Mouse (Mus musculus) heart, adult 18-20 months (tissue): ENCODE data around the gene Bcl11a. TPM values are rescaled to one million over a fixed set of nuclear protein-coding genes. Genes with fewer than 3 reads are reported as not detected.
A peak's percentile ranks its signal among the peaks of the same experiment; 100 is the strongest.
"Not testable (repeated sequence)": the region's sequence is repeated elsewhere in the genome, so short reads cannot be mapped to it uniquely, and the experiment has no call there.

ENCODE experiments used
- DNase-seq, 2 experiments: peaks; one replicate each; pipeline ENCODE4 v3.0.0; 2021 to 2022; ENCODE audit warnings: mixed read lengths in 1 of 2
- total RNA-seq, 2 experiments: library from RNA; stranded (reverse); gene quantifications; 2 replicates each; pipeline ENCODE4 v1.2.3; 2021

Gene Bcl11a
- total RNA-seq, 2 experiments from 2014 or later, result 2.1 to 2.6 TPM

DNA sequence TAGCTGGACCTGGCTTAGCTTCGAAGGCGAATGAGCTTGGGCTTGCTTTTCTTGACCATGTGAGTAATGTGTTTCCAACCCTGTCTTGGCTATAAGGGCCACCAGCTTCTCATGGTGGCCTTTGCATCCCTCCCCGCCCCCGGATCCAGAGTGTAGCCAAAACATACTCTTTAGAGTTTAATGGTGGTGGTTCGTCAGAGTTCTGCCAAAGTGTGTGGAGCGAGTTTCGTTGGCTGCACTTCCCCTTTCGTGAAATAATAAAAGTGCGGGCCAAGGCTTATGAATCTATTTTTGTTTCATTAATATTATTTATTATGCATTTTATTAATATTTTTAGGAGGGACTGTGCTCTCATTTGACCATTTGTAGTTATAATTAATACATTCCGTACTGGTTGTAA, 21.4 kb downstream of the Bcl11a start:
- DNase-seq, result no peak

DNA sequence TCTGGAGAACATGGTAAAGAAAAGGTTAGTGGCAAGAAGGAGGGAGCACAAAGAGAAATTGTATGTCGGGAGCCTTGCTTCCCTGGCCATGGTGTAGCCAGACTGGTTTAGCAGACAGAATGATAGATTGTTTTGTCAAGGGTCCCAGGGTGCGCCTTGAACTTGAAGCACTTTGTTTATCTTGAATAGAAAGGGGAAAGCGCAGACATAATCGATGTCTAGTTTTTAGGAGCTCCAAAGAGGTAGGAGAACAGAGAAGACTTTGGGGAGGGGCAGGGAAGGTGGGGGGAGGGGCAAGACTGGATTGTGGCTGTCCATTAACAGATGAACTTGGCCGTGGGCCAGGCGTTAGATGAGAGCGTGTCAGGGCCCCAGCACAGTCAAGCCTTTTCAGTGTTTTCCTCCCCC, 22.0 kb downstream of the Bcl11a start:
- no peak for DNase-seq

DNA sequence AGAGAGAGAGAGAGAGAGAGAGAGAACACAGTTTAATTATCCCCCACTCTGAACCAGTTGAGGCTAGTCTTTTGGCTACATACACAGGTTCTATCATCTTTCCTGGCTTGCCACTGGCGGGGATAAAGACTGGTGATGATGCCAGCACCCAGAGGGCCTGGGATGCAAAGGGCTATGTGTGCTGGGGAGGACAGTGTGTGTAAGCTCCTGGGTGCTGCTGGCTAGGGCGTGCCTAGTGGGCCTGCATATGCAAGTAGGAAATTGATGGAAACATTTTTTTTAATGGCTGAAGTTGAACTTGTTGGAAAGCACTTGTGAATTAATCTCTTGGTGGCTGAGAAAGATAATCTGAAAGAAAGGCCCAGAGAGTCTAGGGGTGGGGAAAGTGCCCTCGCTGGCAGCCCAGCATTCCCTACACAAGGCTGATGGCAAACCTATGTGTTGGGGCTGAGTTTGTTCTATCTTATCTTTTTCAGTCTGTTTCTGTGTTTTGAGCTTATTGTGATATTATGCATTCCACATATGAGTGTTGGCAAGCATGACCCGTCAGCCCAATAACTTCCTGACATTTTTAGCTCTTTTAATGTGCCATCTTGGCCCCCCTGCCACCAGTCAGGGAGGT, 22.7 kb downstream of the Bcl11a start:
- DNase-seq, result no peak

DNA sequence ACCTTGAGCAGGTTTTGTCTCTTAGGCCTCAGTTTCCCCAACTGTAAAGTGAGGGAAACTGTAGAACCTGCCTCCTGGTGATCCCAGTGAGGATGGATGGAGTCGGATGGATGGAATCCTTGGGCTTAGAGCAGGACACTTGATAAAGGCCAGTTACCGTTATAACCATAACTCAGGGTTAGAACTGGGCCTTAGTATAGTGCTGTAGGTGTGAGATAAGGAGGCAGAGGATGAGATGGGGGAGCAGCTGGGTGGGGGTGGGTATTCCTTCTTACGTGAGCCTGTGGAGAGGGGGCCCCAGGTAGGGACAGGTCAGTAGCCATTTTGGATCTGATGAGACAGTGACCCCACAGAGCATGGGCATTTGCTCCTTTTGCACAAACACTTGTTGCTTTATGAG, 23.8 kb downstream of the Bcl11a start:
- DNase-seq, result no peak

DNA sequence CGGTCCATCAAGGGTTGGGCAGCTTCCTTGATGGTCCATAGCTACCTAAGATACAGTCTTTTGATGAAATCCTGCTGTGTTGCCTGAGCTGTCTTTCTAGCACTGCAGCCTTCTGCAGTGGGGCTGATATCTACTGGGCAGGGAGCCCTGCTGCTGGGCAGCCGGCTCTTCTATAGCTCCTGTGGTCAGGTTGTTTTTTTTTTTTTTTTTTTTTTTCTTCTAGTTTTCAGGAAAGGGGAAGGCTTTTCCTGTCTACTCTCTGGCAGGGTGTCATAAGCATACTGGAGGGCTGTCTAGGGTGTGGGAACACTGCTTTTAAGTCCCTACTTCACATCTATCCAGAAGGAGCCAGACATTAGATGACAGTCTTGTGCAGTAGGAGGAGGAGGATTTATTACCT, 24.5 kb downstream of the Bcl11a start:
- no peak for DNase-seq

DNA sequence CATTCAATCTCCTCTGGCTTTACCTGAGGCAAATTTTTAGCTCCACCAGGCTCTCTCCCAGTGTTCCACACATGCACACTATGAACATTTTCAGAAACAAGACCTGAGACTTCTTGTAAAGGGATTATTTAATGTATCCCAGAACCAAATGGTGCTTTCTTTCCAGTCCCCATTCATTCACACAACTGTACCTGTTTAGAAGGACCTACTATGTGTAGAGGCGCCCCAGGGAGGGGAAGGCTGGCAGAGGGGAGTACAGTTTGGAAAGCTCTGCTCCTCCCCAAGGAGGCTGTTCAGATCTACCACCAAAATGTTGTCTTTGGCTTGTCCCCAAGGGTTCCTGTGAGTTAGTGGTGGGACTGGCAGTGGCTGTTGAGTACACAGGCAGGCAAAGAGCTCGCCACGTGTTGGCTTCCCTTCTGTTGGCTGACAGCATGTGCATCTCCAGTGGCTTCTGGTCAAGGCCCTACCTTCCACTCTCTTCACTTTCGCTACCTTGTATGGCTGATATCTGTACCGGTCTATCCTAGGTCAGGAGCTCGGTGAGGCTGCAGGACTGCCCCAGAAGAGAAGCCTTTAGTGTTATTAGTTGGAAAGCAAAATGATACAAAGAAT, 25.4 kb downstream of the Bcl11a start:
- no peak for DNase-seq

DNA sequence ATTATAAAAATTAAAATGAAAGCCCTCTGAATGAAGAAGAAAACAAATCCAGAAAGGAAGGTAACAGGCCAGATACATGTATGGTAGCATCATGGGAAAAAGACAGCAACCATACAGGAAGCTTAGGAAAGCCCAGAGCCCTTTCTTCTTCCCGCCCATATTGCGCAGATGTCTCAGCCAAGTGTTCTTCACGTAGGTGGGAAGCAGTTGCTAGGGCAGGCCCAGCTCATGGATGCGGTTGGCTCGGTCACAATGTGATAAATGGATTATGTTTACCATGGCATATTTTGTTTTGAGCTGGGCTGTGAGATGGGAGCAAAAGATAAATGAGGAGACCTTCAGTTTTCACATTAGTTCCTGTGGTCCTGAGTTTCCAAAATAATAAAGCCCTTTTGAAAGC, 29.6 kb downstream of the Bcl11a start:
- no peak for DNase-seq

DNA sequence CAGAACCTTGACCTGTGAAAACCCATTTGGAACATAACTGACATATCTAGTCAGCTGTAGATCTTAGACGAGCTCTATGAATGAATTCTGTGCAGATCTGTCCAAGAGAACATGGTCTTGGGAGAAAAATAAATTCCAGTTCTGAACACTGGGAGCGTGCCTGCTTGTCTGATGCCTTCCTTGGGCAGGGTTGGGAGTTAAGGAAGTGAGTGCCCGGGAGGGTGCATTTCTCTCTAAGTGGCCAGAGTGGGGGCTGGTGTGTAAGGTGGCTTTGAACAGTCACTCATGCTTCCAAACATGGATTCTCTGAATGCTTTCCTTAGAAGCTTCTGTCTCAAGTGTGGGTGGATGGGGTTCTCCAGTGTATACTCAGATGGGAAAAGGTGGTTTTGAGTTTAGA, 31.1 kb downstream of the Bcl11a start:
- no peak for DNase-seq

DNA sequence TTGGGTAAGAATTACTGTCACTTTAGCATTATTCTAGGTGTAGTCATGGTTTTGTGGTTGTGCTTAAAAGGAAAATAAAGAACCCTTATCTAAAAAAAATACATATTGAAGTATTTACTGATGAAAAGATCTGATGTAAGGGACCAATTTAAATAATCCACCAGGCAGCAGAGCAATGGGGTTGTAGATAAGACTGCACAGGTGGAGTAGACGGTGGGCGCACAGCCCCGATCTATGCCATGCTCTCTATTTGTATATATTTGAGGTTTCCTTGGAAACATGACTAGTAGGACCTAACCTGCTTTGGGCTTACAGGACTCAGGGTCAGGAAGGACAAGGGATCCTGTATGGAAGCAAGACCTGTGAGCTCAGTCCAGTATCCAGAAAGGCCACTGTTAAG, 31.5 kb downstream of the Bcl11a start:
- DNase-seq, result no peak

DNA sequence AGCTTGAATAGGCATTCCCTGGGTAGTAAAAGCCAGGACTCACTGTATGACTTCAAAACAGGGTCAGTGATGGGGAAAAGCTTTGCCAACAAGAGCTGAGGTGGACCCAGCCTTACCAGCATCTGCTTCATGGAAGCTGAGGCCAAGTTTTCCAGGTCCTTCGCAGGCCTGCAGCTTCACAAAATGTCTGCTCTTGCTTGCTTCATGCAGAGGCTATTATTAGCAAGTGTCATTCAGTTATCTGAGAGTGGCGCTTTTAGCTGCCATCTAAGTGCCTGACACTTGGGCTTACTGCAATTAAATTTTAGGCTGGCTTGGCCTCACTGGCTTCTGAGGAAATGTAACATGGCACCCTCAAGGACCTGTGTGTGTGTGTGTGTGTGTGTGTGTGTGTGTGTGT, 32.3 kb downstream of the Bcl11a start:
- peak; percentile 15 to 16 for DNase-seq

DNA sequence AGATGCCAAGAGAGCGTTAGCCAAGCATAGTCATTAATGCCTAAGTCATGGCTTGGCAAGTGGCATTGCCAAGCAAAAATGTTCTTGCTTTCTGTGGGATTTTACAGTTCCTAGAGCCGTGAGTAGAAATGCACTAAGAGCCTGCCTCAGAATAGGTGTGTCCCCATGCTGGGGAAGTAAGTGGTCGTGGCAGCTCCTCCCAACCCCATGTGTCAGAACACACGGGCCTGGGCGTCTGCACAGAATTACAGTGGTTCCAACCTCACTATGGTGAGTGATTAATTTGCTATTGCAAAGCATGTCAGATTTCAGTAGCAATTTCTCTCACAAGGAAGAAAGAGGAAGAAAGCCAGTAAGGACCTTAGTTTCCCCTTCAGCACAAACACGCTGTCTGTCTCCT, 33.9 kb downstream of the Bcl11a start:
- DNase-seq, result no peak

DNA sequence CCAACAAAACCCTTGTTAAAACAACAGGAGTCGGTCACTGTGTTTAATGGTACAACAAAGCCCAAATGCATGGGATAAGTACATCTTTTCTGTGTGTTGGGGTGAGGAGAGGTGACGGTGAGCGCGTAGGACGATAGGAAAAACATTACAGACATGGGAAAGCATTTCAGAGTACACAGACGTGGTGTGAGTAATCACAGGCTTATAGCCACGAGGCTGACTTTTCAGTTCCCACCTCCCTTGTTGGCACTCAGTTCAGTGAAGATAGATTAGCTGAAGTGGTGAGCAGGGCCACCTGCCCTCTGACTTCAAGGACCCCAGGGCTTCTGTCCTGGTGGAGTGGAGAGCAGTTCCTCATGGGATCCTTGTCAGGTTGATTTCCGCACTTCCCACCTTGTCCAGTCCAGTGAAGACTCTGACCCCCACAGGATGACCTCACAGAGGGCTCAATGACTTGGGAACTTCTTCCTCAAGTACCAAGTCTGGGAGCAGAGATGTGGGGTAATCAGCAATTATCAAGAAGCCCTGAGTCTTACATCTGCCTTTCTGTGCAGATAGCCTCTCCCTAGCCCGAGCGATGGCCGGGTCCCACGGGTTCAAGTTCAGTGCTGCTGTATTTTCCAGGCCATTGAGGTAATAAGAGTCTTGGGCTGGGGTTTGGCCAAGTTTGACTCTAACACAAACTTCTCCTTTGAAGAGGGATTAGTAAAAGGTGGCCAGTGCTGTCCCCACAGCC, 37.3 kb downstream of the Bcl11a start:
- DNase-seq, result no peak

DNA sequence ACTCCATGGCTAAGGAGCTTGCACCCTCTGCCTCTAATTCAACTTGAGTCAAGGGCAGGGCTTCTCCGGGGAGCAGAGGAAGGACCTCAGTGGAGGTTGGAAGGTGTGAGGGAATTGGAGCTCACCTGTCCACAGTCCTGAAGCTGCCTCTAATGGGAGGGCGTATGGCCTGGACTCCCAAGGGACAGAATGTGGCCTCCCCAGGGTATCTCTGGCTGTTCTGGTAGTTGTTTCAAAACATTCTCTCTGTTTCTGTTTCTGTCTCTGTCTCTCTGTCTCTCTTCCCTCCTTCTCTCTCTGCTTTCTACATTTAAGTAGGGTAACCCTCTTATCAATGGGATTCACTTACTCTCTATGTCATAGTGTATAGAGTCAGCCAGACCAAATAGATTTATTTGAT, 38.2 kb downstream of the Bcl11a start:
- no peak for DNase-seq

DNA sequence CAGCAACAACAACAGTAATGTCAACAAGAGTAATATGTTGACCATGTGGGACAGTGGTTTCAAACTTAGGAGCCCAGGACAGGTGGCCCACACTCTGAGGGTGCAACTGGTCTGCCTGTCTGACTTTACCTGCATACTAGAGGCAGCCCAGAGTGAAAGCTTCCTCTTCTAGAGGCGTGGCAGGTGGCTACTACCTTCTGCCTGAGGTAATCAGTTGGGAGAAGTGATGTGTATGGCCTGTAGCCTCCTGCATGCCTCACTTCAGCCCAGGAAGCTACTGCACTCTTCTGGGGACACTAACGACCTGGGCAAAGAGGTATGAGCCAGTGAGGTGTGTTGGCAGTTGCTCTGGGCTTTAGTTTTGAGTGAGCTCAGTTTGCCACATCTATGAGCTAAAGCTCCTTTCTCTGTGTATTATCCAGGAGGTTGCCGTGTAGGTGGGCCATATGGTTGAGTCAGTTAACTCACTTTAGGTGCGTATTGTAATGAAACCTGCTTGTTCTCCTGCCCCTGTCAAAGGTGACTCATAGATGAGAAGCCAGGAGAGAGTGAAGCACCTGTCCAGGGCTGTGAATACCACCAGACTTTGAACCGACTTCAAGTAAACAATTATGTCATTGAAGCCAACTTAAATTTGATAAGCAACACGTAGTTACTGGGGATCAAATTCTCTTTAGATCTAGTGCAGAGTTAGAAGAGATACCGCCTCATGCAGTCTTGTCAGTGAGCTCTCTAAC, 38.9 kb downstream of the Bcl11a start:
- DNase-seq, result no peak

DNA sequence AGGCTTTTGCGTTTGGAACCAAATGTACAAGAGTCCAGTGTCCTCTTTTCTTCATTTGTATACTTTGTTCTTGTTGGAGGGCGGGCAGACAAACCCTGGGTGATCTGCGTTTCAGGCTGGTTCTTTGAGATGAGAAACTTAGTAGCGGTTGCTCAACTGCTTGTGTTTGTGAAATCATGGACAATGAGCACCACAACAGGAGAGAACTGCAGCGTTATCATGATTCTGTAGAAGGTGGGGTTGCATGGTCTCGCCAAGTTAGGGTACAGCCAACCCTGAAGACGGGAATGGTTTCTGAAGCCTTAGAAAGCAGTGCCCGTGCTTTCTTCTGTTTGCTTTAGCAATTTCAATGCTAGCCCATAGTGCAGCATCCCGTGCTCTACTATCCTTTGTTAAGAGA, 43.3 kb downstream of the Bcl11a start:
- no peak for DNase-seq

DNA sequence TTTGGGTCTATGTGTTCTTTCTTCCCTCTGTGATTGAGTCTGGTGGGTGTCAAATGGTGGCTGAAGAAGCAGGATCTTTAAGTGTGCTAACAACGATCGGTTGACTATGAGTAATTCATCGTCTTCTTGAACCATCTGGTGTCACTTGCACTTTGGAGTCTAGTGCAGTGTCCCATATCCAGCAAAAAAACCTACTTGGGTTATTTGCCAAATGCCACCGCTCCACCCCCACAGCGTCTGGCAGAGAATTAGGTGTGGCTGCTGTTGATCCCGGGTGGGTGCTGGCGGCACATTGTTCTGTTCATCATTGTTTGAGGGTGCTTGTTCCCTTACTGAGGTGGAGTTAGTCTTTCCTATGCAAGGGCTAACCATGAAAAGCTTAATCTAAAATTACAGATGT, 45.0 kb downstream of the Bcl11a start:
- DNase-seq, result no peak

DNA sequence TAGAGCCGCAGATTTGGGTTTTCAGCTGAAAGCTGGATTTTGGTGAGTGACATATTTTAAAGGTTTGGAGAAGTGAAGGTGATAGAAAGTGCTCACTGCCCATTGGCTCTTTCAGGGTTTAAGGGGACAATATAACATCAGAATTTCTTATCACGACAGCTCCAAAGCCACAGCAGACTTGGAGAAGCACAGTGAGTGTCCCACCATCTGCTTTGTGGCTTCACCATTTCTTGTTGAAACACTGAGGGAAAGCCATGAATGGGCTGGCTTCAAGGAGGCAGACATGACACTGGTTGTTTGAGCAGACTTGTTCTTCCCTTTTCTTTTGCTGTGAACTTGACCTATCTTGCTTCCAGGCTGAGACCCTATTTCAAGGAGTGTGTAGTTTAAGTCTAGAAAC, 46.1 kb downstream of the Bcl11a start:
- no peak for DNase-seq

DNA sequence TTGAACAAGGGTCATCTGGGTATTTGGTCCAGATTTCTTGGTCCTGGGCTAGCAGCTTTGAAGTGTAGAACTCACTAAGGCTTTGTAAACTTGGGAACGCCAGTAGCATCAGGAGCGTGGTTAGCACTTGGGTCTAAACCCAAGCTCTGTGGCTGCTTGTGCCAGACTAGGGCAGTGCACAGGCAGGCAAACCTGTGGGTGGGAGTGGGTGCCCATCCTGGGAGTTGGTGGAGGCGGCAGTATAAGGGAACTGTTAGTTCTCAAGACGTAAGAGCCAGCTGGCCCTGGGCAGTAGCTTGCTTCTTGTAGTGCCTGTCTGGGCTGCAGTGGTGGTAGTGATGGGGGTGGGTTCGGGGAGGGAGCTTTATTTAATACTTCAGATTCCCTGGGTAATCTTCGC, 47.2 kb downstream of the Bcl11a start:
- no peak for DNase-seq

DNA sequence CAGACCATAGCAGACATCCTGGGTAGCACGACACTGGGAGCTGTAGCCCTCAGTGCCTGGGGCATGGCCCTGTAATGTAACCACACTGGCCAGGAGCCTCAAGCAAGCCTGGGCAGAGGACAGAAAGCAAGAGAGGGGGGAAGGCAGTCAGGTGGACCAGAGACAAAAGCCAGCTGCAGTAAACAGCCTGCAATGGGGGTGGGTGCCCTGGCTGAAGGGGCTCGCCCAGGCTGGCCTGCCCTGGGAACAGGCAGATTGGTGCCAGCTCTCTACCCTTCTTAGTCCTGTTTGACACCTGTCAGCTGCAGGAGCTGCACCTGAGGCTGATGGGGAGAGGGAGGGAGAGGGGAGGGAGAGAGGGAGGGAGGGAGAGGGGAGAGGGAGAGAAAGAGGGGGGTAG, 50.1 kb downstream of the Bcl11a start:
- DNase-seq, result no peak

DNA sequence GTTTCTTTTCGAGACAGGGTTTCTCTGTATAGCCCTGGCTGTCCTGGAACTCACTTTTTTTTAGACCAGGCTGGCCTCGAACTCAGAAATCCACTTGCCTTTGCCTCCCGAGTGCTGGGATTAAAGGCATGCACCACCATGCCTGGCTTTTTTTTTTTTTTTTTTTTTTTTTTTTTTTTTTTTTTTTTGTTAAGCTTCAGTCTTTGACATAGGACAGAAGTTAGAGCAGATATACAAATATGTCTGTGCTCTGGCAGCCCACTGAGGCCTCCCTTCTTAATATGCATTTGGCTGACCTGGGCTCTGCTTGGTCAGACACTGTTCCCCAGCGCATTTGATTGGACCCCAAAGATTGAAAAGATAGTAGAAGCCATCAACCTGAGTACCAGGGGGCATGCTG, 51.0 kb downstream of the Bcl11a start:
- not testable (repeated sequence) for DNase-seq

DNA sequence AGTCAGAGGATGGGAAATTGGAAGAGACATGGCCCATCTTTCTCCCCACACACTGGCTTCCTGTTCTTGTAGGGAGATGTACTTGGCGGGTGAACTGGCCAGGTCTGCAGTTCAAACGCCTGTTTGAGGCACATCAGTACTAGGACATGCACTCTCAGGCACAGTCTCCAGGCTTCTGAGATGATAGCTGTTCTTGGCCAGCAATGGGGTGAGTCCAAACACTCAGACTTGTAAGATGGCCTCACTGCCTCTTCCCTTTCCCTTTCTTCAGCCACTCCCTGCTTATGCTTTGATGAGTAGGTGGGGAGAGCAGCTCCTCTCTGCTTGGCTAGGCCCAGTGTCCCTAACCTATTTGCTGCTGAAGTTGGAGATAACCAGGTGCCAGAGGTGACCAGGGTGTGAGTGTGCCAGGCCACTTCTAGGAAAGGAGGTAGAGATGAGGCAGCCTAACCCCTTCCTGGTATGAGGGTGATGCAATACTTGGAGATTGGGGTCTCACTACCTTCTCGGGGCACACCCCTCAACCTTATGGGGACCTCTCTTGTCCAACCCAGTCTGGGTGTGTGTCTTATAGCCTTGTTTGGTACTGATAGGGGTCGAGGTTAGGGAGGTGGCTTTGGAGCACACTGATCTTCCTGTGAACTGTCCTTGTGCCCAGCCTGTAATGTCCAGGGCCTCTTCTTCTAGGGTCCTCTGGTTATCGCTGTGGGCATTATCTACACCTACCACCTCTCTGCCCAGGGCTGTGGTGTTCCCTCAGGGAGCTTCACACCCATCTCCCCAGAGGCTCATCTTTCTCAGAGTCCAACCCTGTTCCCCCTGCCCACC, 51.7 kb downstream of the Bcl11a start:
- no peak for DNase-seq

DNA sequence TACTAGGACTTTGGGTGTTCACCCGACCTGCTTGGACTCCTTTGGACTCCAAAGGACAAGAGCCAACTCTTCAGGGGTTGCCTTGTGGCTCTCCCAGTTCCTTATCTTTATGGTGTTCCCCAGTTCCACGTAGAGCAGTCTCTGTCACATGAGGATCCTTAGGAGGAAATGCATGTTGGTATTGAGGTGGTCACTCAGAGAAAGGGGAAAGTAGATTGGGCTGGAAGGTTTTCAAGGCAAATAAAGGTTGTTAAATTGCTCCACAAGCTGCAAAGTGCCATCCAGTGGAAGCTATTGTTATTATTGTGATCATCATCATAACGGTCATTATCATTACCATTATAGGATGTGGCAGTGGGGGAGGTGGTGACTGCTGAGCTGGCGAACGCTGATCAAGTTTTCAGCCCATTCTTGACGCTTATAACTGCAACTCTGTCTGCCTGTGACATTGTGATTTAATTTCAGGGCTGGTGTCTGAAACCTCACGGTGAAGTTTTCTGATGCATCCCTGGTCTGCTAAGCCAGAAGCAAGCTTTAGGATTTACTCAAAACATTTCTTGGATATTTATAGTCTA, 52.4 kb downstream of the Bcl11a start:
- DNase-seq, result no peak
